Mouse (Mus musculus) CD4-positive, CD25-positive, alpha-beta regulatory T cell, adult 4 months (primary cell): ENCODE data around the gene C1ql1. TPM values are rescaled to one million over a fixed set of nuclear protein-coding genes. Genes with fewer than 3 reads are reported as not detected.

Experiments used
- ATAC-seq: one replicate; pipeline ENCODE4 v1.8.0; 2017
- polyA plus RNA-seq, 2 experiments: library from polyadenylated mRNA; unstranded; fragments of 100-300 nt; shearing (Covaris generic); gene quantifications; one replicate each; pipeline ENCODE4 v1.2.1; 2017

Gene C1ql1
- polyA plus RNA-seq, 2 experiments from 2014 or later = not detected

GRCm38 (mm10) chr11:102957692-102958091 is 11.2 kb upstream of the C1ql1 start:
- no peak for ATAC-seq

- ATAC-seq = no peak
Observed at GRCm38 (mm10) chr11:102956962-102957614, 10.6 kb upstream of the C1ql1 start.

- ATAC-seq = no peak
Observed at GRCm38 (mm10) chr11:102952922-102953321, 6.4 kb upstream of the C1ql1 start.

GRCm38 (mm10) chr11:102948043-102948961 is 1.8 kb upstream of the C1ql1 start:
- ATAC-seq = peak; percentile 61

- ATAC-seq = no peak
Observed at GRCm38 (mm10) chr11:102946992-102947343, 480 bp upstream of the C1ql1 start.

- ATAC-seq = no peak
Observed at GRCm38 (mm10) chr11:102945306-102946264, 903 bp downstream of the C1ql1 start.

- no peak for ATAC-seq
Observed at GRCm38 (mm10) chr11:102941236-102941635, 5.3 kb downstream of the C1ql1 start.

GRCm38 (mm10) chr11:102939024-102939675 is 7.3 kb downstream of the C1ql1 start:
- ATAC-seq = no peak

- ATAC-seq = no peak
Observed at GRCm38 (mm10) chr11:102937529-102938182, 8.8 kb downstream of the C1ql1 start.

GRCm38 (mm10) chr11:102936272-102936671 is 10.2 kb downstream of the C1ql1 start:
- no peak for ATAC-seq

GRCm38 (mm10) chr11:102930672-102931071 is 15.8 kb downstream of the C1ql1 start:
- ATAC-seq = no peak

- peak; percentile 54 for ATAC-seq
Observed at GRCm38 (mm10) chr11:102925351-102925717, 21.2 kb downstream of the C1ql1 start.

- ATAC-seq = peak; percentile 98
Observed at GRCm38 (mm10) chr11:102924557-102925350, 21.7 kb downstream of the C1ql1 start, which contains the start of gene Kif18b. Gene Kif18b (minus strand): TSS chr11:102925124.

GRCm38 (mm10) chr11:102921491-102921890 is 25.0 kb downstream of the C1ql1 start:
- no peak for ATAC-seq

- ATAC-seq = no peak
Observed at GRCm38 (mm10) chr11:102918077-102918476, 28.4 kb downstream of the C1ql1 start.

GRCm38 (mm10) chr11:102915380-102915779 is 31.1 kb downstream of the C1ql1 start:
- ATAC-seq = no peak

GRCm38 (mm10) chr11:102911376-102911775 is 35.1 kb downstream of the C1ql1 start:
- ATAC-seq = no peak

GRCm38 (mm10) chr11:102903654-102904053 is 42.8 kb downstream of the C1ql1 start:
- no peak for ATAC-seq

GRCm38 (mm10) chr11:102902107-102902506 is 44.4 kb downstream of the C1ql1 start:
- no peak for ATAC-seq

GRCm38 (mm10) chr11:102901199-102901598 is 45.3 kb downstream of the C1ql1 start:
- ATAC-seq = no peak

- no peak for ATAC-seq
Observed at GRCm38 (mm10) chr11:102900763-102901162, 45.7 kb downstream of the C1ql1 start, which contains the start of gene Gfap. Gene Gfap (minus strand): TSS chr11:102900912.
